Mouse (Mus musculus) cerebellum, adult 2 months (tissue): ENCODE data around the gene Vkorc1.

Source experiments
- CTCF ChIP-seq: fragments of 200-500 bp; IDR thresholded peaks from 2 replicates; pipeline ENCODE4 v1.5.1; 2011; ENCODE audit warnings: low read depth, mild to moderate bottlenecking, control low read depth, low read length, moderate library complexity, borderline replicate concordance; ENCODE audit not compliant: insufficient read depth
- POLR2A ChIP-seq: fragments of 200-500 bp; IDR thresholded peaks from 2 replicates; pipeline ENCODE4 v1.6.1; 2011; ENCODE audit warnings: low read length, control low read depth, borderline replicate concordance; ENCODE audit not compliant: insufficient read depth

GRCm38 (mm10) chr7:127866434-127866833 lies 29.0 kb downstream of the Vkorc1 start:
- TF ChIP-seq POLR2A (no peak), CTCF (no peak)
